Mouse (Mus musculus) testis, adult 2 months (tissue): ENCODE data around the gene Rsph6a. TPM values are rescaled to one million over a fixed set of nuclear protein-coding genes. Genes with fewer than 3 reads are reported as not detected.
"Not testable (repeated sequence)": the region's sequence is repeated elsewhere in the genome, so short reads cannot be mapped to it uniquely, and the experiment has no call there.

Experiments used
- H3K27ac ChIP-seq: fragments of 200-500 bp; 2 replicates; pipeline ENCODE4 v1.5.1; 2012; ENCODE audit warnings: low read depth, low read length; ENCODE audit not compliant: control insufficient read depth, insufficient read depth
- H3K27me3 ChIP-seq: fragments of 200-500 bp; 2 replicates; pipeline ENCODE4 v1.6.1; 2012; ENCODE audit warnings: mild to moderate bottlenecking, low read length, moderate library complexity; ENCODE audit not compliant: control insufficient read depth, insufficient read depth
- H3K36me3 ChIP-seq: fragments of 200-500 bp; 2 replicates; pipeline ENCODE4 v1.6.1; 2012; ENCODE audit warnings: mild to moderate bottlenecking, low read length; ENCODE audit not compliant: control insufficient read depth, insufficient read depth
- H3K4me1 ChIP-seq: fragments of 200-500 bp; 2 replicates; pipeline ENCODE4 v1.6.1; 2012; ENCODE audit warnings: low read length; ENCODE audit not compliant: control insufficient read depth, insufficient read depth
- H3K4me3 ChIP-seq: fragments of 200-500 bp; 2 replicates; pipeline ENCODE4 v1.5.1; 2012; ENCODE audit warnings: low read depth, mild to moderate bottlenecking, low read length, moderate library complexity, mixed read lengths; ENCODE audit not compliant: control insufficient read depth
- CTCF ChIP-seq: fragments of 200-500 bp; IDR thresholded peaks from 2 replicates; pipeline ENCODE4 v1.5.1; 2012; ENCODE audit warnings: low read depth, mild to moderate bottlenecking, inconsistent platforms, low read length, moderate library complexity; ENCODE audit not compliant: control insufficient read depth, insufficient read depth, insufficient replicate concordance
- POLR2A ChIP-seq: fragments of 200-500 bp; IDR thresholded peaks from 2 replicates; pipeline ENCODE4 v1.6.1; 2012; ENCODE audit warnings: low read depth, mild to moderate bottlenecking, inconsistent platforms, low read length, moderate library complexity; ENCODE audit not compliant: control insufficient read depth
- polyA plus RNA-seq: library from polyadenylated mRNA; depleted of rRNA; stranded (reverse); fragments of >200 nt; gene quantifications from 2 replicates; pipeline ENCODE4 v1.2.3, GENCODE M21; 2012

Gene Rsph6a
- polyA plus RNA-seq, 1 experiment = 226 TPM

DNA sequence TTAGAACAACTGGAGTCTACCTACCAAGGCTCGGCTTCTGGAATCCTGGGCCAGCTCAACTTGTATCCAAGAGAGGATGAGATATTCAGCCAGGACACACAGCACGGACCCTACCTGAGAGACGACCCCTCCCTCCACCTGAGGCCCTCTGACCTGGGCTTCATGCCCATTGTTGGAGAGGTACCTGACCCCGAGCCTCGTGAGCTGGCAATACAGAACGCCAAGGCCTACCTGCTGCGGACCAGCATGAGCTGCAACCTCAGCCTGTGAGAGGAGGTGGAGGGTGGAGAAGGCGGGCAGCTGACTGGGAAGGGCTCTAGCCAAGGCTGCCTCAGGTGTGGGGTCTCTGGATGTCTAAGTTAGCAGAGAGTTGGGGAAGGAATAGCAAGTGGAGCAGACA is 618 bp downstream of the Rsph6a start:
- Histone ChIP-seq H3K4me3 (peak overlapping the region; percentile 87), H3K27me3 (no peaks in the 10 kb centered on the region), H3K4me1 (peaks cover 13% of the 10 kb centered on the region), H3K36me3 (no peaks in the 10 kb centered on the region), H3K27ac (peak overlapping the region; percentile 80)
- TF ChIP-seq CTCF (no peak), POLR2A (no peak)

- Histone ChIP-seq H3K36me3 (no peaks in the 10 kb centered on the region), H3K4me1 (peaks cover 13% of the 10 kb centered on the region), H3K27me3 (no peaks in the 10 kb centered on the region), H3K27ac (no peak overlapping the region), H3K4me3 (no peak overlapping the region)
- TF ChIP-seq CTCF (no peak), POLR2A (no peak)
These were observed 2.9 kb downstream of the Rsph6a start for GRCm38 (mm10) chr7:19057405-19057804.

DNA sequence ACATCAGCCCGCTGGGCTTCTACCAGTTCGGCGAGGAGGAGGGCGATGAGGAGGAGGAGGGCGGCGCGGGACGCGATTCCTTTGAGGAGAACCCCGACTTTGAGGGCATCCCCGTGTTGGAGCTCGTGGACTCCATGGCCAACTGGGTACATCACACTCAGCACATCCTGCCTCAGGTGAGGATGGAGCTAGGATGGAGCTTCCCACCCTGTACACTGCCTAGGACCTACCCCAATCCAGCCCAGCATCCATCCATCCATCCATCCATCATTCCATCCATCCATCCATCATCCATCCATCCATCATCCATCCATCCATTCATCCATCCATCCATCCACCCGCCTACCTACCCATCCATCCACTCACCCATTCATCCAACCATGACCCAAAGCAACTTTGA is 11.4 kb downstream of the Rsph6a start:
- Histone ChIP-seq H3K36me3 (no peaks in the 10 kb centered on the region), H3K27ac (no peak overlapping the region), H3K4me1 (peaks cover 20% of the 10 kb centered on the region), H3K4me3 (no peak overlapping the region; the same call in 1 of the 2 replicates), H3K27me3 (no peaks in the 10 kb centered on the region)
- TF ChIP-seq POLR2A (no peak; the same call in 1 of the 2 replicates), CTCF (no peak)

DNA sequence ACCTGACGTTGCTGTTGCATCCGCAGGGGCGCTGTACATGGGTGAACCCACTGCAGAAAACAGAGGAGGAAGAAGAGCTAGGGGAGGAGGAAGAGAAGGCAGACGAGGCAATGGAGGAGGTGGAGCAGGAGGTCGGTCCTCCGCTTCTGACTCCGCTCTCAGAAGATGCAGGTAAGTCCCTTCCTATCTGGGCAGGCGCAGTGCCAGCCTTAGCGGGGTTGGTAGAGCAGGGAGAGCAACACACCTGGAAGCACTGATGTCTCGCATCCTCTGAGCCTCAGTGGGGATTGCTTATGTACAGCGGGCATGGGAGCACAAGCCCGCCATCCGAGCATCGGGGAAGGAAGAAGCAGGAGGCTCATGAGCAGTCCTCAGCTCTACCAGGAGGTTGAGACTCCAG is 12.6 kb downstream of the Rsph6a start:
- Histone ChIP-seq H3K27ac (no peak overlapping the region), H3K27me3 (no peaks in the 10 kb centered on the region), H3K4me1 (peaks cover 20% of the 10 kb centered on the region), H3K36me3 (no peaks in the 10 kb centered on the region), H3K4me3 (no peak overlapping the region)
- no peak; the same call in 1 of the 2 replicates for TF ChIP-seq CTCF
- TF ChIP-seq POLR2A = no peak

- H3K36me3 ChIP-seq = no peaks in the 10 kb centered on the region
- no peaks in the 10 kb centered on the region for H3K27me3 ChIP-seq
- no peak overlapping the region for H3K27ac ChIP-seq
- TF ChIP-seq CTCF (no peak), POLR2A (no peak)
- peaks cover 21% of the 10 kb centered on the region for H3K4me1 ChIP-seq
- no peak overlapping the region for H3K4me3 ChIP-seq
These were observed 13.4 kb downstream of the Rsph6a start for GRCm38 (mm10) chr7:19067935-19068334.

- H3K36me3 ChIP-seq = no peaks in the 10 kb centered on the region
- TF ChIP-seq CTCF = 0 out of 2 replicates have a peak, but pooled peaks have one; percentile 22
- no peak for TF ChIP-seq POLR2A
- peaks cover 28% of the 10 kb centered on the region for H3K4me1 ChIP-seq
- no peak overlapping the region for H3K27ac ChIP-seq
- no peaks in the 10 kb centered on the region for H3K27me3 ChIP-seq
- H3K4me3 ChIP-seq = no peak overlapping the region
These were observed 14.2 kb downstream of the Rsph6a start for GRCm38 (mm10) chr7:19068707-19069106.

GRCm38 (mm10) chr7:19069500-19069899 is 15.0 kb downstream of the Rsph6a start:
- H3K4me1 ChIP-seq = peaks cover 29% of the 10 kb centered on the region
- no peak overlapping the region for H3K27ac ChIP-seq
- no peaks in the 10 kb centered on the region for H3K27me3 ChIP-seq
- no peak overlapping the region for H3K4me3 ChIP-seq
- TF ChIP-seq POLR2A (no peak), CTCF (peak; percentile 75; the same call in 1 of the 2 replicates)
- no peaks in the 10 kb centered on the region for H3K36me3 ChIP-seq

DNA sequence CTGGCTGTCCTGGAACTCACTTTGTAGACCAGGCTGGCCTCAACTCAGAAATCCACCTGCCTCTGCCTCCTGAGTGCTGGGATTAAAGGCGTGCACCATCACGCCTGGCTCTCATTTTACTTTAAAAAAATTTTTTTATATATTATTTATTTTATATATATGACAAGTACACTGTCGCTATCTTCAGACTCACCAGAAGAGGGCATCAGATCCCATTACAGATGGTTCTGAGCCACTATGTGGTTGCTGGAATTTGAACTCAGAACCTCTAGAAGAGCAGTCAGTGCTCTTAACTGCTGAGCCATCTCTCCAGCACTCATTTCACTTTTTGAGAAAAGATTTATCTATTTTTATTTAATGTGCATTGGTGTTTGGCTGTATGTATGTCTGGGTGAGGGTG is 16.5 kb downstream of the Rsph6a start:
- H3K27me3 ChIP-seq, H3K27ac ChIP-seq, H3K4me3 ChIP-seq, H3K36me3 ChIP-seq: not testable (repeated sequence)
- H3K4me1 ChIP-seq = peaks cover 27% of the 10 kb centered on the region
